Mouse (Mus musculus) lung, embryonic 14.5 days (tissue): Measurements from ENCODE around the gene Runx1. TPM values are rescaled to one million over a fixed set of nuclear protein-coding genes. Genes with fewer than 3 reads are reported as not detected.

Experiments used
- ATAC-seq: fragments of 200-750 bp; cut with Nextera tagmentation; 2 replicates; pipeline ENCODE4 v1.8.0; 2017; ENCODE audit warnings: mild to moderate bottlenecking, moderate TSS enrichment, moderate library complexity; ENCODE audit not compliant: insufficient read depth
- DNase-seq: peaks from one replicate; pipeline ENCODE4 v3.0.0-alpha.2; 2015
- H3K27ac ChIP-seq: fragments of 300-500 bp; sonication (generic); 2 replicates; pipeline ENCODE4 v1.5.1; 2014; ENCODE audit warnings: low read depth, mild to moderate bottlenecking, moderate library complexity
- H3K27me3 ChIP-seq: fragments of 300-500 bp; sonication (generic); 2 replicates; pipeline ENCODE4 v1.6.1; 2014; ENCODE audit warnings: low read length, control low read depth; ENCODE audit not compliant: insufficient read depth
- H3K36me3 ChIP-seq: fragments of 300-500 bp; sonication (generic); 2 replicates; pipeline ENCODE4 v1.6.1; 2014; ENCODE audit warnings: control low read depth; ENCODE audit not compliant: insufficient read depth
- H3K4me1 ChIP-seq: fragments of 300-500 bp; sonication (generic); 2 replicates; pipeline ENCODE4 v1.6.1; 2014; ENCODE audit warnings: antibody characterized with exemption, control low read depth; ENCODE audit not compliant: insufficient read depth
- H3K4me2 ChIP-seq: fragments of 300-500 bp; sonication (generic); 2 replicates; pipeline ENCODE4 v1.6.1; 2014; ENCODE audit warnings: mild to moderate bottlenecking
- H3K4me3 ChIP-seq: fragments of 300-500 bp; sonication (generic); 2 replicates; pipeline ENCODE4 v1.5.1; 2014; ENCODE audit warnings: low read depth, low read length
- H3K9ac ChIP-seq: fragments of 300-500 bp; sonication (generic); 2 replicates; pipeline ENCODE4 v1.6.1; 2014
- H3K9me3 ChIP-seq: fragments of 300-500 bp; sonication (generic); 2 replicates; pipeline ENCODE4 v1.6.1; 2016; ENCODE audit warnings: low read depth, low read length, control low read depth
- CTCF ChIP-seq: IDR thresholded peaks from 2 replicates; pipeline ENCODE4 v1.5.1; 2016; ENCODE audit warnings: antibody characterized with exemption, low read depth
- WGBS: fragments of 180-500 bp; shearing (Covaris S2); extraction: QIAGEN DNeasy Blood & Tissue Kit; methylation state at CpG from one replicate; pipeline ENCODE4 v1.1.7; 2014; 5-methylcytosine and 5-hydroxymethylcytosine counted together
- polyA plus RNA-seq: library from polyadenylated mRNA; unstranded; fragments of >200 nt; fragmentation: Nextera tagmentation; extraction: Ambion mirVana; gene quantifications from 2 replicates; pipeline ENCODE4 v1.2.1, GENCODE M21; 2014

The Runx1 gene
- polyA plus RNA-seq, 1 experiment from 2014 or later = 10.8 TPM

GRCm38 (mm10) chr16:92821596-92821937, 4.4 kb downstream of the Runx1 start:
- Histone ChIP-seq H3K36me3 (no peaks in the 10 kb centered on the region), H3K27me3 (no peaks in the 10 kb centered on the region), H3K9ac (no peak overlapping the region), H3K4me3 (no peak overlapping the region), H3K9me3 (no peaks in the 10 kb centered on the region), H3K4me1 (no peaks in the 10 kb centered on the region), H3K4me2 (no peak overlapping the region), H3K27ac (no peak overlapping the region)
- ATAC-seq = no peak
- DNase-seq = no peak
- TF ChIP-seq CTCF = no peak
- 56% methylated on average over 5 of the region's 5 CpGs for WGBS

GRCm38 (mm10) chr16:92820451-92820850, 5.5 kb downstream of the Runx1 start:
- no peak for ATAC-seq
- 80% methylated on average over 6 of the region's 6 CpGs for WGBS
- Histone ChIP-seq H3K9me3 (no peaks in the 10 kb centered on the region), H3K36me3 (no peaks in the 10 kb centered on the region), H3K4me3 (no peak overlapping the region), H3K4me2 (no peak overlapping the region), H3K27ac (no peak overlapping the region), H3K4me1 (no peaks in the 10 kb centered on the region), H3K9ac (no peak overlapping the region), H3K27me3 (no peaks in the 10 kb centered on the region)
- TF ChIP-seq CTCF = no peak
- DNase-seq = no peak

- Histone ChIP-seq H3K36me3 (no peaks in the 10 kb centered on the region), H3K27ac (no peak overlapping the region), H3K4me1 (no peaks in the 10 kb centered on the region), H3K4me2 (no peak overlapping the region), H3K4me3 (no peak overlapping the region), H3K9ac (no peak overlapping the region), H3K9me3 (no peaks in the 10 kb centered on the region), H3K27me3 (no peaks in the 10 kb centered on the region)
- 56% methylated on average over 8 of the region's 8 CpGs for WGBS
- ATAC-seq = no peak
- no peak for DNase-seq
- TF ChIP-seq CTCF = no peak
These were observed 7.3 kb downstream of the Runx1 start for GRCm38 (mm10) chr16:92818480-92819269.

DNA sequence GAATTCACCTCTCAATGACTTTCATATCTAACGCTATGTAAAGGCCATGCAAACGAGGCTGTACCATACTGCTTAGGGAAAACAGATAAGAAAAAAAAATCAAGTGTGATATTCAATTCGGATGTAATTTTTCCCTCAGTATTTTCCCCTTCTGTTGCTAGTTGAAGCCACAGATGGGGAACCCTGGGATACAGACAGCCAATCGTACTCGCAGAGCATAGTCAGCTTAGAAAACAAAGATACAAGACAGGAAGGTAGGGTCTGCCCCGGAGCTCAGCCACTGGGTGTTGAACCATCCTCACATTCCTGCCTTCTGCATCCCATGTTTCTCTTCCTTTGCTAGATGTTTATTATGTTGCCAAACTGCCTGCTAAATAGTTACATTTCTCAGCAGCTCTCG, 9.9 kb downstream of the Runx1 start:
- DNase-seq (no peak), ATAC-seq (no peak)
- H3K4me2 ChIP-seq = no peak overlapping the region
- 0 out of 2 replicates have a peak, but pooled peaks cover 2% of the 10 kb centered on the region for H3K4me1 ChIP-seq
- no peaks in the 10 kb centered on the region for H3K9me3 ChIP-seq
- whole genome bisulfite sequencing = 80% methylated on average over 7 of the region's 7 CpGs
- TF ChIP-seq CTCF = no peak
- no peak overlapping the region for H3K9ac ChIP-seq
- no peaks in the 10 kb centered on the region for H3K27me3 ChIP-seq
- H3K27ac ChIP-seq = no peak overlapping the region
- no peak overlapping the region for H3K4me3 ChIP-seq
- H3K36me3 ChIP-seq = no peaks in the 10 kb centered on the region

DNA sequence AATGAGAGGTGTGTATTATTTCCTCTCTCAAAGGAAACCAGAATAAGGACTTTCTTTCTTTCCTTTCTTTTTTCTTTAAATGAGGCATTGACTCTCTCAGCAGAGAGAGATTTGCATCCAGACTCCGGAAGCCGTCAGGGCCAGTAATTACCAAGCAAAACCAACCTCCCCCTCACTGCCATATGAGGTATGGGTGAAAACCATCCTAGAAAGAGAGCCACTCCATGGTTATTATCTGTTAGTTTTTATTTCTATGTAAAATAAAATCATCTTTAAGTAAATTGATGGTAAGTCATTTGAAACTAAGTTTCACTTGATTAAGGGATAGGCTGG, 10.8 kb downstream of the Runx1 start:
- no peak overlapping the region for H3K27ac ChIP-seq
- no peaks in the 10 kb centered on the region for H3K9me3 ChIP-seq
- no peaks in the 10 kb centered on the region for H3K36me3 ChIP-seq
- no peak overlapping the region for H3K4me3 ChIP-seq
- H3K27me3 ChIP-seq = no peaks in the 10 kb centered on the region
- 83% methylated on average over 2 of the region's 2 CpGs for WGBS
- 0 out of 2 replicates have a peak, but pooled peaks cover 2% of the 10 kb centered on the region for H3K4me1 ChIP-seq
- DNase-seq (no peak), ATAC-seq (no peak)
- H3K9ac ChIP-seq = no peak overlapping the region
- no peak for TF ChIP-seq CTCF
- H3K4me2 ChIP-seq = no peak overlapping the region

DNA sequence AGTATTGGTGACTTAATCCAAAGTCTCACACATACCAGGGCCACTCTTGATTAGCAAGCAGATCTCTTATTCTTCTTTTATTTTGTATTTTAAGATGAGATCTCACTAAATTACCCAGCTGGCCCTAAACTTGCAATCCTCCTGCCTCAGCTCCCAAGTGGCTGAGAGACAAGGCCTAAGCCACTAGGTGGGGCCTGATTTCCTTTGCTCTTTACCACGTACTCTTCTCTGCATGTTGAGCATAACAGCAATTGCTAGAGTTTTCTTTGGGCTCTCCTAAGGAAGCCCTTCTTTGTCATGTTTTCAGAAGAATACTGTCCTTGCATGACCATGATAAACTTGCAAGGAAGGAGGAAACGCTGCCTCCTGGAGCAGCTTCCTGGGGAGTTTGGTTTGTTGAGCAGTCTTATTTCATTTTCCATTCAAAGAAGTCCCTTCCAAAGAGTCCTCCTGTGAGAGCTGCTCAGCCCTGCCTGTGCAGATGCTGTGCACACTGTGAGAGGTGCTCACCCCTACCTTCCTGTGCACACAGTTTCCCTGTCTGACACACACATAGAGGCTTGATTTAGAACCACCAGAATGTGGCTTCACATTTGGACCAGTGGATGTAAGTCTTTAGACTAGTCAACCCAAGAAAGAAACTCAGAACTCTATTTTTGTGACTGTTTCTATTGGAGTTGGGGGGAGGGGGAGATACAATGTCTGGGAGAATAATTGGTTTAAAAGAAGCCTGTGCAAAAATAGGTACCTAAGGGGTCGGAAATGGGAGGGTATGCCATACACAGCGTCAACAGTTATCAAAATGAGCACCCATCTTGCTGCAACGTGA, 11.4 kb downstream of the Runx1 start:
- Histone ChIP-seq H3K27ac (no peak overlapping the region), H3K4me1 (0 out of 2 replicates have a peak, but pooled peaks cover 2% of the 10 kb centered on the region), H3K9me3 (no peaks in the 10 kb centered on the region), H3K4me3 (no peak overlapping the region), H3K9ac (no peak overlapping the region), H3K27me3 (no peaks in the 10 kb centered on the region), H3K4me2 (no peak overlapping the region), H3K36me3 (no peaks in the 10 kb centered on the region)
- no peak for TF ChIP-seq CTCF
- ATAC-seq (no peak), DNase-seq (no peak)
- WGBS = 75% methylated on average over 5 of the region's 5 CpGs

DNA sequence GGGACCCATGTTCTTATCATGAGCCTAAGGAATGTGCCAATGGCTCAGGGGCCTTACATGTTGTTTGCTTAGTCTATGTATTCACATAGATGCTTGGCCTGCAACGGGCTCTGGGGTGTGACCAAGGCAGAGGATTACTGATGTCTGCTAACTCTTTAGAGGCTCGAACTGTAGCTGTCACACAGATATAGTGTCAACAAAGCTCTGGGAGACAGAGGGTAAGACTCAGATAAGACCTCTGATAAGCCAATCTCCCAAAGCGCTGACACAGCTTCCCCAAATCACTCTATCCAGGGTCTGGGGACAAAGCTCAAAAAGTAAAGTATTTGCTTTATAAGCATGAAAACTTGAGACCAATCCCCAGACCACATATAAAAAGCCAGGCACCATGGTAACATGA, 13.5 kb downstream of the Runx1 start:
- TF ChIP-seq CTCF = no peak
- 0 out of 2 replicates have a peak, but pooled peaks cover 2% of the 10 kb centered on the region for H3K4me1 ChIP-seq
- ATAC-seq (no peak), DNase-seq (no peak)
- H3K36me3 ChIP-seq = no peaks in the 10 kb centered on the region
- 19% methylated on average over 3 of the region's 3 CpGs for WGBS
- H3K4me2 ChIP-seq = no peak overlapping the region
- H3K9me3 ChIP-seq = no peaks in the 10 kb centered on the region
- H3K27me3 ChIP-seq = no peaks in the 10 kb centered on the region
- no peak overlapping the region for H3K9ac ChIP-seq
- H3K4me3 ChIP-seq = no peak overlapping the region
- H3K27ac ChIP-seq = no peak overlapping the region
